Mouse (Mus musculus) layer of hippocampus, postnatal 10 days (tissue): ENCODE results near the gene Tubg1. TPM values are rescaled to one million over a fixed set of nuclear protein-coding genes. Genes with fewer than 3 reads are reported as not detected.

Source experiments
- DNase-seq, 2 experiments: peaks; one replicate each; pipeline ENCODE4 v3.0.0; 2021; ENCODE audit warnings: low spot score in 2 of 2
- long read RNA-seq: library from polyadenylated mRNA; stranded (forward); transcript quantifications from one replicate; pipeline ENCODE4 v2.0.0, GENCODE M21; 2023
- total RNA-seq, 2 experiments: library from RNA; stranded (reverse); gene quantifications; 2 replicates each; pipeline ENCODE4 v1.2.3; 2021

The Tubg1 gene
- total RNA-seq = 10 to 100 TPM; 43.1 to 47.3 TPM
- long read RNA-seq, transcript Tubg1-201 (11 exons, 1,802 nt) = major isoform, 73 of 89 reads
- long read RNA-seq, partial matches to known transcripts = 12 of 89 reads
- long read RNA-seq, other reads (novel, unspliced or antisense) = 4 of 89 reads

DNA sequence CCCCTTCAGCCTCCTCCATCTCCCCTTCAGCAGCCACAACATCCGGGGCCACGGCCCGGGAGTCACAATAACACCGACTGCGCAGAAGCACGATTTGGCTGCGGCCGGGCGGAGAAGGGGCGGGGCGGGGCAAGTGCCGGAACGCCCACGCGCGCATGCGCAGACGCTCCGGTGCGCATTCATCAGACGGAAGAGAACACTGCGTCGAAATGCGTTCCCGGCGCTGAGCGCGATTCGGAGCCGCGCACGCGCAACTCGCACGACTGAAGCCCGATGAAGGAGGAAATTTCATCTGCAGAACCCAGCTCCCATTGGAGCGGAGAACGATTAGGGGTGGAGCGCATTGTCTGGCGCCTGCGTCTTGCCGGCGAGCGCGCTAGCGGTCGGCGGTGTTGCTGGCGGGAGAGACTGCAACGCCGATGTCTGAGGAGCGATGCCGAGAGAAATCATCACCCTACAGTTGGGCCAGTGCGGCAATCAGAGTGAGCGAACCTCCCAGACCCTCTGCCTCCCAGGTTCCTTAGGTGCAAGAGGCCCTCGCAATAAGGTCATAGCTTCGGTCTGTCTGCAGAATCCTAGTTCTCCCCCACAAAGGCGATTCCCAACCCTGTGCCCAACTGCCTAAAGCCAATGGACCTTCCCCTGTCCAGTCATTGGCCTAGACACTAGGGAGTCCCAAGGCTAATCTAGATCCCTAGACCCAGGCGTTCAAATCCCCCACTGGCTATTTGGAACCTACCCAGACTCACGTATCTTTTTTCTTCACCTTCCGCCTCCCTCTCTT, at the start of gene Tubg1, which contains the start of gene Retreg3:
TSS of gene Tubg1 (plus strand) at position 178 of the 784 bp plus-strand sequence.
TSS of gene Retreg3 (minus strand) at position 133 of the 784 bp plus-strand sequence.
- DNase-seq = peak; percentile 99 to 100

DNA sequence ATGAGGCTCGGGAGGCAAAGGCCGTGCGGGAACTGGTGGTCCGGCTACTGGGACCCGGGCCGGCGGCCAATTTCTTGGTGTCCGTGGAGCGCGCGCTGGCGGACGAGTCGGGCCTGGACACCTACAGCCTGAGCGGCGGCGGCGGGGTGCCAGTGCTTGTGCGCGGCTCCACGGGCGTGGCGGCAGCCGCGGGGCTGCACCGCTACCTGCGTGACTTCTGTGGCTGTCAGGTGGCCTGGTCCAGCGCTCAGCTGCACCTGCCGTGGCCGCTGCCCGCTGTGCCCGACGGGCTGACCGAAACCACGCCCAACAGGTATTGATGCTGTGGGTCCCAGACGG, 49.6 kb upstream of the Tubg1 start:
- no peak for DNase-seq

DNA sequence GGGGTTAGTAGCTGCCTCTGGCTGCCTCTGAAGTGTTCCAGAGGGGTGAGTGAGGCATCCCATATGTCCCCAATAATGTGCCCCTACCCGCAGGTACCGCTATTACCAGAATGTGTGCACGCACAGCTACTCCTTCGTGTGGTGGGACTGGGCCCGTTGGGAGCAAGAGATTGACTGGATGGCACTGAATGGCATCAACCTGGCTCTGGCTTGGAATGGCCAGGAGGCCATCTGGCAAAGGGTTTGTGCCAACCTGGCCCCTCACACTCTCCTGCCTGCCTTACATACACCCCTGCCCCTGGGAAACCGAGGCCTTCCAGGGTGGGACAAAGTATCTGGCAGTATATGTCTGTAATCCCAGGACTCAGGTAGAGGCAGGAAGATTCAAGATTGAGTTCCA, 48.8 kb upstream of the Tubg1 start:
- no peak for DNase-seq

DNA sequence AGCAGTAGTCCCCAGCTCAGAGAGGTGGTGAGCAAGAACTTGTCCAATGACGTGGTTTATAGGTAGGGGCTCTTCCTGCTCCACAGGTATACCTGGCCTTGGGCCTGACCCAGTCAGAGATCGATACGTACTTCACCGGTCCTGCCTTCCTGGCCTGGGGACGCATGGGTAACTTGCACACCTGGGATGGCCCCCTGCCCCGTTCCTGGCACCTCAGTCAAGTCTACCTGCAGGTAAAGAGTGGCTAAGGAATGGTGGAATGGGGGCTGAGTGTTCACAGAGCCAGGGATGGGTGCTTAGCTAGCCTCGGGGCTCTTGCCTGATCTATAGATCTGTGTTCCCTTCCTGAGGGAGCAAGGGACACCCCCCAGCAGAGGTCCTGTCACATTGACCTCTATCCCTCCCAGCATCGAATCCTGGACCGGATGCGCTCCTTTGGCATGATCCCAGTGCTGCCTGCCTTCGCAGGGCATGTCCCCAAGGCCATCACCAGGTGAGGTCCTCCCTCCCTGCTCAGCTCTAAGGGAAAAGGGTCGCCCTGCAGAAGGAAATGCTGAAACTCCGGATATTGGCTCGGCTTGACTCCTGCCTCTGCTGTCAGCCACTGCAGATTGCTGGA, 47.8 kb upstream of the Tubg1 start:
- peak in 1 of 2 experiments; percentile 13 for DNase-seq

DNA sequence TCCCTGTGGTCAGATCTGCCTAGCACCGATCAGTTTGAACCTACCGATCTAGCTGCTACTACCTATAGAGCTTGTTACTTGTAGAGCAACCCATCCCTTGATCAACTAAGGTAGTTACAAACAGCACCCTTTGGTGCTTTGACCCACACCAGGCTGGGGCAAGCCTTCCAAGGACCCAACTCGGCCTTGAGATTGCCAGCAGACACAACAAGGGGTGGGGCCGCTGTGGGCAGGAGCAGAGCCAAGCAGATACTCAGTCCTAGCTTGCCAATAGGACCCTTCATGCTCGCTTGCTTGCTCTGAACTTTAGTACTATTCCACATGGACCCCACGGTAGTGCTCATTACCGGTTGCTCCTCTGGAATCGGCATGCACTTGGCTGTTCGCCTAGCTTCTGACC, 41.6 kb upstream of the Tubg1 start, which contains the start of gene Hsd17b1:
TSS of gene Hsd17b1 (plus strand) at position 291 of the 400 bp plus-strand sequence.
- no peak for DNase-seq

DNA sequence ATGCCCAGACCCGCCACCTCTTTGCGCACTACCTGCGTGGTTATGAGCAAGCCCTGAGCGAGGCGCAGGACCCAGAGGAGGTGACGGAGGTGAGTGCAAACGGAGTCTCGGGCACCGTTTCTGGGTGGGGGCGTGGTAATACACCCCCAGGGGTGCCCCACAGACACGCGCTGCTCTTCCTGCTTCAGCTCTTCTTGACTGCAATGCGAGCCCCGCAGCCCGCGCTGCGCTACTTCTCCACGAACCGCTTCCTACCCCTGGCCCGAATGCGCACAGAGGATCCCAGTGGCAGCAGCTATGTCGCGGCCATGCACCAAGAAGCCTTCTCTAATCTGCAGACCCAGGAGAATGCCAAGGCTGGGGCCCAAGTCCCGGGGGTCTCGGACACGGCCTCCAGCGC, 40.0 kb upstream of the Tubg1 start:
- no peak for DNase-seq

DNA sequence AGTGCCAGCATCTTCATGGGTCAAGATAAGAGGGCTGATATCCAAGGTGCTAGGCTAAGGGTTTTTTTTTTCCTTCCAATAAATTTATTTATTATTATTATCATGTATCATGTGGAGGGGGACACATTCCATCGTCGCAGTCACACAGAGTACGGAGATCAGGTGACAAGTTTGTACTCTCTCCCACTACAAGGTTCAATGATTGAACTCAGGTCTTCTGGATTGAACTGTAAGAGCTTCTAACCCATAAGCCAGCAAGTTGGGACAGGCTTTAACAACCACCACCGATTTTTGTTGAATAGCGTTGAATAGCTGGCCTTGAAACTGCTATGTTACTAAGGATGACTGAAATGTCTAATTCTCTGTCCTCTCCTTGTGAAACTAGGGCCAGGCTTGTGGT, 39.3 kb upstream of the Tubg1 start:
- no peak for DNase-seq

DNA sequence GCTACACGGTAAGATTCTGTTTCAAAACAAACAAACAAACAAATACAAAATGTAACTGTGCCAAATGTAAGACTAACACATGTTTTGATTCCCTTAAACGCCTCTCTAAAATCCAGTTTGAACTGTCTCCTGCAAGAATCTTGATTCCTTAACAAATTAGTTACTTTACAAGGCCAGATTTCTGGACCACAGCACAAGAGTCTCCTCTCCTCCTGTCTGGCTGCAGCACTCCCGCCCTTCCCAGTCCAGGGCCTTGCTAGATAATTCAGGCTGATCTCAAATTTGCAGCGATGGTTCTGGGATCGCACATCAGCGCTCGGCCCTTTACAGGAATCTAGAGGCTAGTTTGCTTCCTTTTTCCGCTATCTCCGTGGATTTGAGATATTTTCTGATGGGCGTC, 38.1 kb upstream of the Tubg1 start:
- no peak for DNase-seq

DNA sequence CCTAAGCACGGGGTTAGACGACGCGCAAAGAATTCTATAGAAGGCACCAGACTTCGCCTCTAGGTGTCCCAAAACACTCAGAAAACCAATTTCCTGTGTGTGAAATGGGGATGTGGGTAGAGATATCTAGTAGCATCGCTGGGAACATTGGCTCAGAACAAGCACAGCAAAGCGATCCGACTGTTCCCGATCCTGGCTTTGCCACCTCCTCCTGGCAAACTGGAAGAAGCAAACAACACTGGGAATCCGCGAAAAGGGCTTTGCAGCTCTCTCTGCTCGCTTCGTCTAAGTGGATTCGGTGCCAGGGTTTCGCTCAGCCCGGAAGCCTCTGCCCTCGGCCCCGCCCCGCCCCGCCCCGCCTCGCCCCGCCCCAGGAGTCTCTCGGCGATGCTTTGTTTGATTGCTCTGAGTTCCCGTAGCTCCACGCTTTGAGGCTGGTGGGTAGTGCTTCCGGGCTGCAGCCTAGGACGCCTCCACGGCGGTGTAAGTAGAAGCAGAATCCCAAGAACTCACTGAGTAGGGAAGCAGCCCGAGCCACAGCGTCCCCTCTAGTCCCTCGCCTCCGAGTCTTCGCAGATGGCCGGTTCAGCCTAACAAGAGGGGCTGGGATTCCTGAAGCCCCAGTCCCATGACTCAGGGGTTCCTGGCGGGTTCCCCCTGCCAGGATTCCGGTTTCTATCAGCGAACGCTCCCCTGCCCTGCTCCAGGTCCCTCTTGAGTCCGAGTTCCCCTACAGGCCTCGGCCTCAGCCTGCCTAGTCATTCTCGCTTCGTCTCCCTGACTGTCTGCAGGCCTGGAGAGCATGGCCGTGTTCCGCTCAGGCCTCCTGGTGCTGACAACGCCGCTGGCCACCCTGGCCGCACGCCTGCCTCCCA, 37.3 kb upstream of the Tubg1 start, which contains the start of gene Coasy:
TSS of gene Coasy (plus strand) at position 358 of the 875 bp plus-strand sequence.
- peak; percentile 82 to 84 for DNase-seq

DNA sequence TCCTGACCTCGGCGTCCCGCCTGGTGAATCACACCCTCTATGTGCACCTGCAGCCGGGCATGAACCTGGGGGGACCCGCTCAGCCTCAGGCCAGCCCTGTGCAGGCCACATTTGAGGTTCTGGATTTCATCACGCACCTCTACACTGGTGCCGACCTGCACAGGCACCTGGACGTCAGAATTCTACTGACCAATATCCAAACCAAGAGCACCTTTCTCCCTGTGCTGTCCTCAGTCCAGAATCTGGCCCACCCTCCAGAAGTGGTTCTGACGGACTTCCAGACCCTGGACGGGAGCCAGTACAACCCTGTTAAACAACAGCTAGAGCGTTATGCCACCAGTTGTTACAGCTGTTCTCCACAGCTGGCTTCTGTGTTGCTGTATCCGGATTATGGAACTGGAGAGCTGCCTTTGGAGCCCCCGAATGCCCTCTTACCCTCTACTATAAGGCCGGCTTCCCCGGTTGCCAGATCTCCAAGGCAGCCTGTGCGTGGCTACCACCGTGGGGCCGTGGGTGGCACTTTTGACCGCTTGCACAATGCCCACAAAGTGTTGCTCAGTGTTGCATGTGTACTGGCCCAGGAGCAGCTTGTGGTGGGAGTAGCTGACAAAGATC, 36.5 kb upstream of the Tubg1 start:
- DNase-seq = no peak

DNA sequence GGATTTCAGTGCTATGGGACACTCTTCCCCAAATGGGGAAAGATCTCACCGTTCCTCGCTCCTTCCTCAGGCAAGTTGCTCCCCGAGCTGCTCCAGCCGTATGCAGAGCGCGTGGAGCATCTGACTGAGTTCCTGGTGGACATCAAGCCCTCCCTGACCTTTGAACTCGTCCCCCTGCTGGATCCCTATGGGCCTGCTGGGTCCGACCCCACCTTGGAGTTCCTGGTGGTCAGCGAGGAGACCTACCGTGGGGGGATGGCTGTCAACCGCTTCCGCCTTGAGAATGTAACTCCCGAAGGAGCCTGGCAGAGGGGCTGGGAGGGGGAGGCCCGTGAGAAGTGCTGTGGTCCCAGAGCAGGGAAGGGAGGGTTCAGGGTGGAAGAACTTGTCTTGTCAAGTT, 35.5 kb upstream of the Tubg1 start:
- no peak for DNase-seq

DNA sequence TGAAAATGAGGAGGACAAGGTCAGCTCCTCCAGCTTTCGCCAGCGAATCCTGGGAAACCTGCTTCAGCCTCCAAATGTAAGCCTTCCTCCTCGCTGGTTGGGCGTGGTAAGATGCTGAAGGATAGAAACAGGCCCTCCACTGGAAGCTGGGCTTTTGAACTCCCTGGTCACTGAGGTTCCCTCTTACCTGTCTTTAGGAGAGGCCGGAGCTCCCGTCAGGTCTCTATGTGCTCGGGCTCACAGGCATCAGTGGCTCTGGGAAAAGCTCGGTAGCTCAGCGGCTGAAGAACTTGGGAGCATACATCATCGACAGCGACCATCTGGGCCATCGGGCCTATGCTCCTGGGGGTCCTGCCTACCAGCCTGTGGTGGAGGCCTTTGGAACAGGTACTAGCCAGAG, 34.9 kb upstream of the Tubg1 start:
- no peak for DNase-seq

DNA sequence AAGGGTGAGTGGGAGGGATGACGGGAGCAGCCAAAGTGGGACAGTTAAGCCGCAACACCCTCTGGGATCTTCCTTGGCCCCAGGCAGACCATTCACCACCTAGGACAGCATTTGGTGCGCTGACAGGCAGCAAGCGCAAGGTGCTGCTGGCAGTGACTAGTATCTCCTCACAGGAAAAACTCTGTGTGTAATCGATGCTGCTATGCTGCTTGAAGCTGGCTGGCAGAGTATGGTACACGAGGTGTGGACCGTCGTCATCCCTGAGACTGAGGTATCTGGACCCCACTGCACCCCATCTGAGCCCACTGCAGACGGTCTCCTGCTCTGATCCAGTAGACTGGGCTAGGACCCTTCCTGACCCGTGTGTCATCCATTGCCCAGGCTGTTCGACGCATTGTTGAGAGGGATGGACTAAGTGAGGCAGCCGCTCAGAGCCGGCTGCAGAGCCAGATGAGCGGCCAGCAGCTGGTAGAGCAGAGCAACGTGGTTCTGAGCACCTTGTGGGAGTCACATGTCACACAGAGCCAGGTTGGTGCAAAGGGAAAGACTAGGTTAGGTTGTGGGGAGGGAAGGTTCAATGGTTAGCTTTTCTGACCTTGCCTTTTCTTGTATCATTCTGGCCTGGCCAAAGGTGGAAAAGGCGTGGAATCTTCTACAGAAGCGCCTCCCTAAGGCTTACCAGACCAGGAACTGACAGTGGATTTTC, 34.0 kb upstream of the Tubg1 start:
- DNase-seq = no peak

DNA sequence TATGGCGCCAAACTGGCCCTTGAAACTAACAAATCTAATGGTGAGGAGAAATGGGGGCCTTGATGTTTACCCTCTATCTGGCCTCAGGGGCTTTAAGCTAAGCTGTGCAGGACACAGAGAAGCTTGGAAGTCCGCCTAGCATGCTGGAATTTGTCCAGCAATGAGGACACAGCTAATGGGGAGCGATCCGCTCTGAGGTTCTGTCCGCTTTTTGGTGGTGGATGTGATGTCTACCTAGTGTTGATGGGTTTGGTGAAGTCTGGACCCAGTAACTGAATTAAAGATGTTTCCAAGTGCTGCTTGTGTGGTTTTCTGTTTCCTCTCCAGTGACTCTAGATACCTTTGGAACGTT, 33.4 kb upstream of the Tubg1 start:
- no peak for DNase-seq

DNA sequence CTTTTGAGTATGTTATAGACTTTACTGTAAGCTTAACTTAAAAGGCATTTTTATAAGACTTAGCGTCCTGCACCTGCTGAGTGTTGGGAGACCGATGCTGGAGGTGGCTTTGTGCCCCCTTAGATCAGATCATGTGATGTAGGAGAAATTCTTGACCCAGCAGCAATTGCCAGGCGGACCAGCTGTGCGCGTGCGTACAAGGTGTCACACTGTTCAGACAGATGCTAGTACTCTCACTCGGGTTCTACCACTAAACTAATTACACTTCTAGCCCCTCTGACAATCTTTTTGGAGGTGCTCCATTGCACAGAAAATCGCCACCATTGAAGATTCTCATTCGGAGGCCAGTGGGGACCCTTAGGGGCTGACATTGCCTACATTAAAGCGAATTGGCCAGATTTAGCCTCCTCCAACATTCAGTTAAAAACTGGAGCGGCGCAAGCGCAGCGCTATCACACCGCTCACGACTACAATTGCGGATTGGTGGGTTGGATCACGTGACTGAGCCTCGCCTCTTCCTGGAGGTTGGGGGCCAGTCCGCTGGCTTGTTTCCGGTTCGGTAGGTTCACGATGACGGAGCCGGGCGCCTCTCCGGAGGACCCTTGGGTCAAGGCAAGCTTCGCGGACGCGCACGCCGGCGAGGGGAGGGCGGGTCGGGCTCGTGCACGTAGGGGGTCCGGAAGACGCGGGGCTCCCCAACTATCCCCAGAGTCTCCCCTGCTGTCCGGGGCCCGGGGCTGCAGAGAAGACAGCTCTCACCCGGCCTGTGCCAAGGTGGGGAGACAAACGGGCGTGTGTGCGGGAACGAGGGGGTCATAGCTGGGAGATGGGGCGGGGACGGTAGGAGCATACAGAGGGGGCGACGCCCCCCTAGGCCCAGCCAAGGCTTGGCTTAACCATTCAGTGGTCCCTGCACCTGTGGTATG, 32.7 kb upstream of the Tubg1 start, which contains the start of gene Mlx:
TSS of gene Mlx (plus strand) at position 522 of the 926 bp plus-strand sequence.
- DNase-seq = peak; percentile 87 to 91

DNA sequence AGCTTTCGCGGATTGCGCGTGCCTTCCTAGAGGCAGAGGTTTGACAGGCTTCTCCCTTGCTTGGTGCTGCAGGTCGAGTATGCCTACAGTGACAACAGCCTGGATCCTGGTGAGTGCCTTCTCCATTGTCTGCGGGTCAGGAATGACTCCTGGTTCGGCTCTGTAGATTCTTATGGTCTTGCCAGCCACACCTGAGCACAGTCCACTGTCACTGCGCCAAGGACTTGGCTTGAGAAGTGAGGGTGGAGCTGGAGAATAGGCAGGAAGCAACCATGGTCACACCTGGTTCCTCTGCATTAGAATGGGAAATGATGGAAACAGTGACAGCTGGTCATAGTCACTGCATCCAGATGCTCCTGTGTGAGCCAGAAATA, 32.1 kb upstream of the Tubg1 start:
- no peak for DNase-seq

DNA sequence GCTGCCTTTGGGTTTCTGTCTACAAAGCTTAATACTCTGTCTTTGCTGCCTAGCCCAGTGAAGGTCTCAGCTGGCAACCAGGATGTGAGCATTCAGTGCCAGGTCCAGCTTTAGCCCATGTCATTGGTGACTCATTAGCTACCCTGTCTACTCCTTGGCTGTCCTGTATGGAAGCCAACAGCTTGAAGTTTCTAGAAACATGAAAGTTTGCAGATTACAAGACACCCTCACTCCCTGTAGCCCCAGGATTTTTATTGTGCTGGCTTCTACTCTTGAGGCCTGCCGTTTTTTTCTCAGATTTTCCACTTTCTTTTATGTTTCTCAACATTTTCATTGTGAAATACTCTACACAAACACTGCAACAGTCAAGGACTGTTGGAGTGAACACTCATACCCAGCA, 29.8 kb upstream of the Tubg1 start:
- DNase-seq = no peak

DNA sequence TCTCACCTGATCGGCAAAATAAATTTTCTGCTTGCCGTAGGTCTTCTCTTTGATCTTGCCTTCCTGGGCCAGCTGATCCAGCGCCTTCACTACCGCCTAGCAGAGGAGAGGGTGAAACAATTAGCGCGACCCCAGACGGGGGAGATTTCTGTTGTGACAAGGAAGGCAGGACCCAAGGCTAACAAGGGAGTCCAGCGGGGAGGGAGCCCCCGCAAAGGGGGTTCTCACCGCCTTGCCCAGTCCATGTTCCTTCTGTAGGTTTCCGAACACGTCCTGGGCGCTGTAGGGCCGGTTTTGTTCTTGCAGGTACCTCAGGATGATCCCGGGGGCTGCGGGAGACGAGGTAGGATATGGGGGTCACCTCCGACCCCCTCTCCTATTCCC, 24.8 kb upstream of the Tubg1 start:
- DNase-seq = no peak

DNA sequence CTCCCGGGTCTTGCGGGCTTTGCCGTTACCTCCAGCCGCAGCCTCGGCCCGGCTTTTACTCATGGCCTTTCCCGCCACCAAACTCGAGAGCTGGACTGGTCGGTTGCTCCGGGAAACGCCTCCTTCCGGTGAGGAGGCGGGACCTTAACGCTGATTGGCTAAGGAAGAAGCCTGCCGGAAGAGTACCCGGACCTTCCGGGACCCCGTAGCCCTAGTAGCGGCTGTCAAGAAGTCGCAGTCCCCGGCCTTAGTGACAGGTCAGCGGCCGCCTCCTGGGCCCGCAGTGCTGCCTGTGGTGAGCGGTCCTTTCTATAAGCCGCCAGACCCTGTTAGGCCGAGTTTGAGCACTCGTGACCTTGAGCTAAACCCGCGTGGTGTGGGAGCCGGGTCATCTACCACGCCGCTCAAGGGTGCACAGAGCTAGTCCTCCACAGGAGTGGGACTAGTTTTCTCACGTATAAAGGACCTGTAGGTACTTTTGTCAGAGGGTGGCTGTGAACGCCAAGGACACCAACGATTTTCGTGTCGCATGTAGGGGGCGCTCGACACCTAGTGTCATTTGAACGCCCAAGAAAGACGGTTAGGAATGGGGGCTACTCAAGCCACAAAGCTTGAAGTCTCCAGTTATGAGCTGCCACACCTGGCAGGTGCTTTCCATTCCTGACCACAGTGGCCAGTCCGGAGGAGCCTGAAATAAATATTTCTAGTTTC, 24.3 kb upstream of the Tubg1 start, which contains the start of gene Psmc3ip:
TSS of gene Psmc3ip (minus strand) at position 123 of the 711 bp plus-strand sequence.
- peak; percentile 92 to 94 for DNase-seq
